Mouse (Mus musculus) left cerebral cortex, postnatal 4 days (tissue): ENCODE measurements at regions not wholly inside any gene's neighbourhood (a gene's known extent, or its start where the extent isn't known, plus 50 kb on each side); places are given as distances from the start of the nearest gene placed in this dataset.

ENCODE experiments used
- DNase-seq: peaks from one replicate; pipeline ENCODE4 v3.0.0-alpha.2; 2022
- intact Hi-C: fragments of 180-260 bp; cut with DNase I; formaldehyde crosslinking; loops from one replicate; pipeline ENCODE4 v1.15.1; 2025

DNA sequence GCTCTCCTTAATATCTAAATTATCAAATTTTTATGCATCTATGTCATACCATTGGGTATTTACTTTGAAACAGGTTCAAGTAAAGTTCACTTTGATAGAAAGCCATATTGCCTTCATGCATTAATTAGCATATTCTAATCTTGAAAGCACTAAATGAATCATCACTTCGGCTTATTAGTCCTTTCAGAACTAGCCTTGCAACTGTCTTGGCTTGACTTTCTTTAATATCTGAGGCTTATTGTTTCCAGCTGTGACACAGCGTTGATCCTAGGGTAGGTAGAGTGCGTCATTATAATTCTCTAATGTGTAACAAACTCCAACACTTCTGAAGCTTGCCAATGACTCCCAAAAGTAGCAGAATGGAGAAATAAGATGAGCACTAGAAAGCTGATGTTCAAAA lies 169.9 kb upstream of the Dab2 start:
- intact Hi-C loops: no loop called here
- DNase-seq: no peak

DNA sequence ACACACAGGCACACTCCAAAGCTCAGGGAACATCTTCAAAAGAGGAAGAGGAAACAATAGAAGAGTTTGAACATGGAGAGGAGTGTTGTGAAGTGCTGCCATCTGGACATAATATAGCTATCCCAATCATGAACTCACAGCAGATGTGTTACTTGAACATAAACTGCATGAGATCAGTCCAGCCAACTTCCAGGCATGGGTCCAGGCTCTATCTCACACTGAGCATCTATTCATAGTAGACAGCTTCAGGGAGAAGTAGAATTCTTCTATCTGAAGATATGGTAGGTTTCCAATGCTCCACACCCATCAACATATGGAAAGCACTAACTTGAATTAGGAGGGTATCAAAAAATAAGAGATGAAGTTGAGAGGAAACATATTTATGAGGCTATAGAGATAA lies 167.4 kb upstream of the Dab2 start:
- DNase-seq: no peak
- intact Hi-C loops: no loop called here

DNA sequence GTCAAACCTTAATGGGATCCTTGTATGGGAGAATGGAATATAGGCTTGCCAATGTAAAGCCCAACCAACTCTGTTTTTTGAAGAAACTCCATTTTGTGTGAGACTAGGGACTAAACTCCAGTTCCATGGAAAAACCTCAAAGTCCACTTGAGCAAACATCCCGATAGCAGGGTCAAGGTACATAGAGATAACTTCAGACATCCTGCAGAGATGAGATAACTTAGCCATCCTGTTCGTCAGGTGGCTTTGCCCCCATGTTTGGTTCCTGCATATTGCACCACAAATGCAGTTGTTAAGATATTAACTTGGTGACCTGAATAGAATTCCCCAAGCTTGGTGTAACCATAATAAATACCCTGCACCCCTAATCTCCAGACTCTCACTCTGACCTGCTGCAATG lies 154.5 kb upstream of the Dab2 start:
- no peak for DNase-seq

DNA sequence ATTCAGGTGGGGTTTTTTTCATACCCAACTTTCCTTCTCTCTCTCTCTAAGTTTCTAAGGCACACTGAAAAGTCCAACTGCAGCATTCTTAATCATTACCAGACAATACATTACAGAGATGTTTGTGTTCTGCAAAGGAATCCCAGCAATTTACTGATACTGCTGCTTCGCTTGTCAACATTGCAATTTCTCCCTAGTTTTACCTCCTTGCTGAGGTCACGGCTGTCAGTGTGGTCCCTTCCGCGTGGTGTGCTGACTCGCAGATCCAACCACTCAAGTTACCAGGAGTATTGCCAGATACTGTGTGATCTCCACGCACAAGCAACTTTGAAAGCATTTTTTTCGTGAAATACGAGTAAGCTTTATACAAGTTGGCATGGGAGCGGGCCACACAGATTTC lies 144.9 kb upstream of the Dab2 start:
- no peak for DNase-seq
- intact Hi-C loops: no loop called here

More for the DNA sequence above, 154.5 kb upstream of the Dab2 start:
- intact Hi-C loops: no loop called here

DNA sequence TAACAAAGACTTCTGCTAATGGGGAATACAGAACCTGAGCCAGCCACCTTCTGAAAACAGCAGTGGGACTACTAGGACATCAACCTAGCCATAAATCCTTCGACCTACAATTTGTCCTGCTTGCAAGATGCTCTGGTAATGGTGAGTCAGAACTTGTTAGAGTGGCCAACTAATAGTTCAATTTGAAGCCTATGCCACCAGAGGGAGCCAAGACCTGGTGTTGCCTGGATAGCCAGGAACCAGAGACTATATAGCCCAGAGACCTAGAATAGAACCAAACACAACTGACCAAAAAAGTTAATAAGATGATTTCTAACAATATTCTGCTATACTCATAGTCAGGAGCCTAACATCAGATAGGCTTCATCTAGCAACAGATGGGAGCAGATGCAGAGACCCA lies 119.3 kb upstream of the Dab2 start:
- intact Hi-C loops: no loop called here
- no peak for DNase-seq

DNA sequence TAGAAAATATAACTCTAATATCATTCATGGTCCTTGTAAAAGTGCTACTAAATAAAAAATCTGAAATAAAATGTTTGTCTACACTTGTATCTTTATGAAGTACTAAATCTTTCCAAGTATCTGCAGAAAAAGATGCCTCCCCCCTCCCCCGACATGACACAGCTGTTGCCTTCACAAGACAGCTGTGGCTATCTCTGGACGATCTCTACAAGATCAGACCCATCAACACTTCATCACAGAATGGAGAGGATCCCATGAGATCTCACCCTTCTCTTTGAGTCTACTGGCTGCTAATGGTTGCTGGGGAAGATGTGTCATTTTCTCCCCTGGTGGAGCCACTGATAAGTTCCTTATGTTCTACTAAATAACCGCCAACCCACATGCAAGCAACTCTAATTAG lies 116.0 kb upstream of the Dab2 start:
- DNase-seq: no peak
- intact Hi-C loops: no loop called here

DNA sequence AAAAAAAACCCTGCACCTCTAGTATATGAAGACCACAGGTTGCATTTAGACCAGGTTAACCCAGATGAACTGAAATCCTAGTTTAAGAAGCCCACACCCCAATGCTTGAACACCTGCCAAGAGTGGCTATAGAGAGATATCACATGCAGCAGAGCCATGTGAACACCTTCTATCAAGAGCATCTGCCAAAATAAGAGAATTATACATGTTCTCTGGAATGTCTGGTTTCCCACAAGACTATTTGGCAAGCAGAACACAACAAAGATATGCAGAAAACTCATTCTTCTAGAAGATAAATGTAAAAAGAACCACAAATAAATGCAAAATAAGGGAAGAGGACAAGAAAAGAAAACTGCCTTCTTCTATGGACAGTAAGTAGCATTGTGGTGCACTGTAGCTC lies 107.7 kb upstream of the Dab2 start:
- DNase-seq: no peak
- intact Hi-C loops: no loop called here

DNA sequence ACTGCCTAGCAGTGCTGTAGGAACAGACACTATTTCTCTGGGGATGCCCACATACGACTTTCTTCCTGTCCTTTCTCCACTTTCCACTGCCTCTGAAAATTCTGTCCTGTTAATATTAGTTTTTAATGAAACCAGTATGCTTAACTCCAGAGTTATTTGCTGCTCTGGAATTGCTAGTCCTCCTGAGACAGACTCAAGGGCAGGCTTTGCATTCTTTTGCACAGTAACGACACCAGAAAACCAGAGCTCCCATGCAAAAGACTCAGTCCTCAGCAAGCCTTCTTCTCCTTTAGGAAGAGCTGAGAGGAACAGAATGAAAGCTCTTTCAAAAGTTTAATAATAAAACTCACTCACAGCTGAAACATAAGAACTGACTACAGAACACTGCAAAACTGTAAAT lies 92.3 kb upstream of the Dab2 start:
- no peak for DNase-seq
- intact Hi-C loops: loop anchor here (5.0 kb wide), 2 partner anchors 970 to 1015 kb away; no protein-coding TSS in a partner anchor

DNA sequence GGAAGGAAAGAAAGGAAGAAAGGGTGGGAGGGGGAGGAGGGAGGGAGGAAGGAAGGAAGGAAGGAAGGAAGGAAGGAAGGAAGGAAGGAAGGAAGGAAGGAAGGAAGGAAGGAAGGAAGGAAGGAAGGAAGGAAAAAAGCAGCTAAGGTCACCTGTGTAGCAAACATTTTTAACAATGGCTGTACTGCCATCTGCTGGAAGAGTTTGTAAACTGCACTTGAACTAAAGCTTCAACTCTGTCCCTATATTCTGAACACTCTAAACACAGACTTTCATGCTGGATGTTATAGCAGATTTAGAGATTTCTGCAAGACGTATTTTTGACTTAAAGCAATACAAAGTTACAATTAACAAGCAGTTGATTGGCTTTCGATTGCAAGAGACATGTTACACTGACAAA lies 90.3 kb upstream of the Dab2 start:
- no peak for DNase-seq
- intact Hi-C loops: loop anchor here (5.0 kb wide), 2 partner anchors 972 to 1017 kb away; no protein-coding TSS in a partner anchor

DNA sequence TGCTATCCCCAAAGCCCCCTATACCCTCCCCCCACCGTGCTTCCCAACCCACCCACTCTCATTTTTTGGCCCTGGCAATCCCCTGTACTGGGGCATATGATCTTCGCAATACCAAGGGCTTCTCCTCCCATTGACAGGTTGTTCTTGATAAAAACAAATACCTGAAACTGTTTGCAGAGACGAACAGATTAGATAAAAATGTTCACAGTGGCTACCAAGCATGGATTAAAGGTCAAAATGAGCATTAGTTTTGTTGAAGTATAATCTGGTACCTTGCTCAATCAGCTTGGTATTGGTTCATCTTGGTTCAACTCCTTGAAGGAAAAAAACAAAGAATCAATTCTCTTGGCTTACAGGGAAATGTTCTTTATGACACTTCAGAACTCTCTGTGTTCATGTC lies 81.5 kb upstream of the Dab2 start:
- DNase-seq: no peak
- intact Hi-C loops: no loop called here

DNA sequence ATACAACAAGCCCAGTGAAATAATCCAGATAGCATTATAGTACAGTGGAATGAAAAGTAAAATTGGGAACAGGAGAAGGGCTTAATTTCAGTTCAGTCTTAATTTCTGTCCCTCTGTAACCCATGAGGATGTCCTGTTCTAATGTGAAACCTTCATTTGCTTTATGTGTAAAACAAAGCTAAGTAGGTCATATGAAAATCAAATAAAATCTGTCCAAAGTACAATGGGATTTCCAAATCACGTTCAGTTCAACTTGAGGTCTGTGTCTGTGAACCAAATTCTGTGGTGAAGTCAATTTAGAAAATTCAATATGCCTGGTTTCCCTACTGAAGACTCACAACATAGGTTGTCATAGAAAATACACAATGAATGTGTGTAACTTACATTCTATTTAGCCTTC lies 74.4 kb upstream of the Dab2 start:
- intact Hi-C loops: no loop called here
- DNase-seq: no peak

DNA sequence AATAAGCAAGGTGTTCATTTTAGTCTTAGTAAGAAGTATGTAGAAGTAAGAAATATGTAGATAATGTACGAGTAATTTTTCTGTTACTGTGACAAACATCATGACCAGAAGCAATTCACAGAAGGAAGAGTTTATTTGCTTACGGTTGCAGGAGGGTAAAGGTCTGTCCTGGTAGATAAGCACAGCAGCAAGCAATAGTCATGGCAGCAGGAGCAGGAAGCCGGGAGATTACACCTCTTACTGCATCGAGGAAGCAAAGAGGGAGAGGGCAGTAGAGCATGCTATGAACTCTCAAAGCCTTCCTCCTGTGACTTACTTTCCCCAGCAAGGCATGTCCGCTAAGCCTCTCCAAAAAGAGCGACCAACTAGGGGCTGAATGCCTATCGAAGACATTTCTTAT lies 69.0 kb upstream of the Dab2 start:
- DNase-seq: no peak
- intact Hi-C loops: loop anchor here (10.0 kb wide), 2 partner anchors 344 to 394 kb away; no protein-coding TSS in a partner anchor

DNA sequence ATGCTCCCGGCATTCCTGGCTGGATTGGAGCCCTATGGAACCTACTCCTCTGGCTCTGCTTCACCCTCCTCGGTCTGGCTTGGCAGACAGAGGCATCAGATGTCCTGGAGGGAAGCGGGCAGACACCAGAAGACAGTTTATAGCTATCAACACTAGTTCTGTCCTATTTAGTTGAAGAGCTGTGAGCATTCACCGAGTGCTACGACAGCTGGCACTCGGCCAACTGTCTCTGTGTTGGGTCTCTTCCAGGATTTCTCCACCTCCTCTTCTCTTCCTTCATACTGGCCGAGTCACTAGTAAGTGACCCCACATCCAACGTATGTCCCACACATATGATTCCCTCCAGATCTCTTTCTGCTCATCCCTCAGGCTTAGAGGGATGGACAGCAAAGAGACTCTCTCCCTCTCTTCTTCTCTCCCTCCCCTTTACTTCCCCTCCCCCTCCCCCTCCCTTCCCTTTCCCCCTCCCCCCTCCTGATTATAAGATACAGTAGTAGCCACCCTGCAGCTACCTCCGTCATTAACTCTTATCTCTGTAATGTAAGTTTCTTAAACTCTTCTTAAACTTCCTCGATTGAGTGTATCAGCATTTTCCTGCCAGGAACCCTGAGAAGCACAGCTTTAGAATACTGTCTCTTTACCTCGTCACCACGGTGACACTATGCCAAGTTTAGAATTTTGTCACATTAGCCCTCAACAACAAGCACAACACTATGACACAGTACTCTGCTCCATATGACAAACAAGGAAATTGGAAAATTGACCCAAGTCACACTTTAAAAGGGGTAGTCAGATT lies 68.1 kb upstream of the Dab2 start:
- peak; percentile 74 for DNase-seq
- intact Hi-C loops: loop anchor here (10.0 kb wide), 2 partner anchors 343 to 393 kb away; no protein-coding TSS in a partner anchor

DNA sequence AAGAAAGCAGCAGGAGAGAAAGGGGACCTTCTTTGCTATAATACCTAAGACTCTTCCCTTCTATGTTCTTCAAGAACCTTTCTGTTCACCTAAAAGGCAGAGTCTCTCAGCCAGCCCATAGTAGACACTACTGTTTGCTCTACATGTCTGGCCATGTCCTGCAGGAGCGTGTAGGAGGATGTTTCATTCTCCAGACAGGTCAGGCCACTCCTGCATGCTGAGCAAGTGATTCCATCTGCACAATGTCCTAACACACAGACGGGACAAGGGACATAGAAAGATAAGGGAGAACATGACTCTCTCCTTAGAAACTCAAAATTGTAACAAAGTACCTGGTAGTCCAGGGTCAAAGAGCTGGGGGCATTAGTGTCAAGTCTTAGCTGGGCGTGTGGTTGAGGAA lies 66.0 kb upstream of the Dab2 start:
- intact Hi-C loops: loop anchor here (10.0 kb wide), 2 partner anchors 341 to 391 kb away; no protein-coding TSS in a partner anchor
- DNase-seq: no peak

DNA sequence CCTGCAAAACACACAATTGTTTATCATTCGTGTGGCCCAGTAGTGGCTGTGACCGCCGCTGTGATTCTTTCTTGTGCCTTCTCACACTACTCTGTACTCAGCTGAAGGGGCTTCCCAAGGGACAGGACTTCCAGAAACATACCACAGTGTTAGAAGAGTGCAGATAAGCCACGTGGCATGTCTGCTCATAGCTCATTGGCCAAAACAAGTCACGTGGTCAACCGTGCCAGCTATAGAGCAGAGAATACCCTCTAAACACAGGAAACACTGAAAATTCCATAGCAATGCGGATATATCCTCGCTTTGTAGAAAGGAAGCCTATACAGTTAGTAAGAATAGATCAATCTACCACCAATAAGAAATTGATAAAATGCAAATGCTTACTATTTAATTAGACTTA lies 63.0 kb upstream of the Dab2 start:
- intact Hi-C loops: loop anchor here (10.0 kb wide), 2 partner anchors 338 to 388 kb away; no protein-coding TSS in a partner anchor
- no peak for DNase-seq

DNA sequence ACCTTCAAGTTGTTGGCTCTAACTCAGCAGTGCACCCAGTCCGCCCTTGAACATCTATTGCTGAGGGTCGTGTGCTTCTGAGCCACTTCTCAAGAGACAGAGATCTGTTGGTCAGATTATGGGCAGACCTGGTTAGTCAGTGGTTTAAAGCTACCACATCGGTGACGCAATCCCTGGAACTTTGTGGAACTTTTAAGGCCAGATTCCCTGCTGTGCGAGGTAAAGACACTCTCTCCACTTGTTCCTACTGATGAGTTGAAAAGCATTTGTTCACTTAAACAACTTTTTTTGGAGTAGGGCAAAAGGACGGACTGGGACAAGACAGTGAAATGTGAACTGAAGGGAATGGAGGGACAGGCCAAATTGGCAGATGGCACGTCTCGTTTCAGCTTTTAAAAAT lies 61.9 kb upstream of the Dab2 start:
- intact Hi-C loops: loop anchor here (10.0 kb wide), 2 partner anchors 337 to 387 kb away; no protein-coding TSS in a partner anchor
- DNase-seq: no peak

DNA sequence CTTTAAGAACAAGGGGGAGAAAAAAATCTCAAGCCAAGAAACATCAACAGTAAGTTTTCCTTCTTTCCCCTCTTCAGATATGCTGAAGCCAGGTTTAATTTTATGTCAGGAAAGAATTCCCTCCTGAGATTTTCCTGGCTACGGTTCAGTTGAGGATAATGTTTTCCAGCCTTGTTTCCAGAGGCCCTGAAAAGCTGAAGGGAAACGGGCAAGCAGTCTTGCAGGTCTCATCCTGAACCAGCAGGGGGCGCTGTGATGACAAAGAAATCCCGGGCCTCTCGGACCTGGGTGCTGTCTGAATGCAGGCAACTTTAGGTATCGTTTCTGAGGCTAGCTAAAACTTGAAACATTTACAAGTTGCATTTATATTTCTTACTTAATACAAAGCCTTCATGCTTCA lies 61.5 kb upstream of the Dab2 start:
- intact Hi-C loops: loop anchor here (10.0 kb wide), 2 partner anchors 337 to 387 kb away; no protein-coding TSS in a partner anchor
- peak; percentile 81 for DNase-seq

DNA sequence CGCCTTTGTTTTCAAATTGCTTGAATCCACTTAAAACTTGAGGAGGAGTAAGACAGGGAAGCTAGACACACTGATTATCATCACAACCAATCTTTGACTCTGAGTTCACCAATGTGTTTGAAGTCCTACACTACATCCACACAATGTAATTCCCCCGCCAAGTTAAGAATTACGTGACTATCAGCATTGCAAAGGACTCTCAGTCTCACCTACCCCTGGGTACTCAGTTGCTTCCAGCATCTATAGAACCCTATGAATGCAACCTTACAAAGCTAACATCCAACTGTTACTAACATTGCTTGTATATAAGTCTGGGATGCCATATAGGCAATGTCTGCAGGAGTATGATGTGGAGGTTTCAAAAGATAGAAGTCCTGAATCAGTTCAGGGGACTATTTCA lies 60.8 kb upstream of the Dab2 start:
- no peak for DNase-seq
- intact Hi-C loops: loop anchor here (10.0 kb wide), 2 partner anchors 336 to 386 kb away; no protein-coding TSS in a partner anchor

DNA sequence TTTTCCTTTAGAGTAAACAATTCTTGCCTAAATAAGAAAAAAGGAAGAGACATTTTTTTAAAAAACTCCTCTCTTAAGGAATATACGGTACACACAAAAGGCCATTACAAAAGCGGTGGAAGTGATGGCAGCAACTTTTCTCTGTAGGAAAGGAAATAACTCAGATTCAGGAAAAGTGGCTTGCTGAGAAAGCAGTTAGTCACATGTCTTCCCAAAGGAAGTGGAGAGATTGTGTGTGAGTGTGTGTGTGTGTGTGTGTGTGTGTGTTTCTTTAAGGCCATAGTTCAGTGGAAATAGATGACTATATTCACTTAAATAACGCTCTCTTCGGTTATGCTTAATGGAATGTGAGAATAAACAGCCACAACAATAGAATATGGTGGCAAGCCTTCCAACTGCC lies 57.5 kb upstream of the Dab2 start:
- no peak for DNase-seq
- intact Hi-C loops: no loop called here

DNA sequence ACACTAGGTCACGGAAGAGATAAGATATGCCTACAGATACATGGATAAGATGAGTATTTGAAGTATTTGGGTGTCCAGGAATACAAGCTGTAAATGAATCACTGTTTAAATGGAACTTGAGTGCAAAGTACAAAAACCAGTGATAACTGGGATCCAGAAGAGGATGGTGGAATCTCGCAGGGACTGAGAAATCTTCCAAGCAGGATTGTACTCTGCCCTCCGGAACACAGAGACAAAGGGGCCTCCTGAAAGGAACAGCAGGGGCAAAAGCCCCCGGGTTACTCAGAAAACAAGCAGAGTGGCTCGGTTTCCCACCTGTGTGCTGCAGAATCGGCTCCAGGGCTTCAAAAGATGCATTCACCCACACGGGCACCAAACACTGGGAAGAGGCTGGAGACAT lies 55.2 kb upstream of the Dab2 start:
- no peak for DNase-seq
- intact Hi-C loops: no loop called here

DNA sequence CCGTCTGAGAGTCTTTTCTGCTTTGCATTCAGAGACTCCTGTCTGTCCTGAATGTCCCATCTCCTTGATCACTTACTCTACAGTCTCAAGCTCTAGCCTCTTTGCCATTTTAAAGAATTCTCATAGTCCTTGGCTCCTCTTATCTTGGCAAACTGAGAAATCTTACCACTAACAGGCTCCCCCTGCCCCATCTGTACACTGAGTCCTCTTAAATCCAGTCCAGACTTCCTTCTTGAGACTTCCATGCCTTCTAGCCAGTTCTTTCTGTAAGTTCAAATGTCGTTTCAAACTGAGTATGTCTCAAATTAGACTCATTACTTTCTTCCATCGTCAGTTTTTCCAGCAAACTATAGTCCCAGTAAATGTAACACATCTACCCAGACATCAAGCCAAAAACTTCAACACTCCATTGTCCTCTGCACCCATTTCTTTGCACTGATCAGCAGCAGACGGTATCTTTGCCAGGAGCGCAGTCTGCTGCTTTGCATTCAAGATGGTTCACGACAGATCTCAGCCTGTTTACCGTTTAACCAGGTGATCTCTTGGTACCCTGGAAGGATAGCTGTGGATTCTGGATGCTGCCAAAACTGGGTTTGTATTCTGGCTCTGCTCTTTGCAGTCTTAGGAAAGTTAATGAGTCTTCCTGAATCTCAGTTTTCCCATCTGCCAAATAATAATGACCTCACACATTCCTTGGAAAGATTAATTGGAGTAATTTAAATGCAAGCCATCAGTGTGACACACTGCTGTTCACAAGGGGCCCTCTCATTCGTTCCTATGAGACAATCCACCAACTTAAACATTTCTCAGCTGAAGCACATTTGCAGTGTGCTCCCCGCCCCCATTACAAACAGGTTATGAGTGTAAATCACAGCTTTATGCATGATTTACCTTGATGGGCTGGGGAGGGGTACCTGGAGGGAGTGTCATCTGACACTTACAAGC lies 53.4 kb upstream of the Dab2 start:
- intact Hi-C loops: no loop called here
- DNase-seq: no peak
